Mouse (Mus musculus): Measurements from ENCODE around the gene Med16.

Med16 gene

DNA sequence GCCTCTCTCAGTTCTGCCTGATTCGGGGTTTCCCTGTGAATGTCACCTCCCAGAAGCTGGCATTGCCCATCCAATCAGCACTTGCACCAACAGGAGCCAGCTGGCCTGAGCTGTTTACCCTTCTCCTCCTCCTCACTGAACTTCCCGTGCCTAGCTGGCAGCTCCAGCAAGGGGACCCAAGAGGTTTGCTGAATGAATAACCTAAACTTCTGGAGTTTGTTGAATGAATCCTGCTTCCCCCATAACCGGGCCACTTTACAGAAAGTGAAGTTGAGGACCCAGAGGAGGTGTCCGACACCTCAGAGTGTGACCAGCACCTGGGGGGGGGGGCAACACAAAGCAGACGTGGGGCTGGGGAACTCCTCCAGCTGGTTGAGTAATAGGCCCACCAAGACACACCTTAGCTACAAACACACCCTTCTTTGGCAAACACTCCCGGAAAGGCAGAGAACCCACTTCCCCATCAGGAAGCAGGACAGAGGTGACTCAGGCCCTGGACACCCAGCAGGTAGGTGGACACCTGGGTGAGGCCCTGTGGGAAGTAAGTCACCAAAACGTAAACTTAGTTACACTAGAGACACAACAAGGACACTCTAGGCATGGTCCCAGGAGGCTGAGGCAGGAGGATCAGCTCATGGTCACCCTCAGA is 6.3 kb upstream of the Med16 start:
- no peak for TF ChIP-seq GATA4 (IDR thresholded peaks at IDR 0.05; ENCODE audit: insufficient replicate concordance, low read length)

- TF ChIP-seq GATA4 (IDR thresholded peaks at IDR 0.05; ENCODE audit: insufficient replicate concordance, low read length) = no peak
Observed at GRCm38 (mm10) chr10:79914131-79914947, 5.6 kb upstream of the Med16 start.

DNA sequence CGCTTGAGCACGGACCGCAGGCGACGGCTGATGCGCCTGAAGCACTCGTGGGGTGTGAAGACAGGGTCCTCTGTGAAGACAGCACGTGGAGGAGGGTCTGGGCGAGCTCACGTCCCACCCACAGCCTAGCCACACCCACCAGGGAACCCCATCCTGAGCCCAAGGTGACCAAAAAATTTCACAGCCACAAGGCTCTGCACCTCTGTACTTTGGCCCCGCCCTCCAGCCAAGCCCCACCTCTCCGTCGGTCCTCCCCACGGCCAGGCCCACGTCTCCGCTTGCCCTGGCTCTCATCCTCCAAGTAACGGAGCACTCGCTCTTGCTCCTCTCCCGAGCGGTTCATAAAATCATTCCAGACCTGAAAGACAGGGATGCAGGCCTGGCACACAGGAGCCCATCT is 3.7 kb upstream of the Med16 start:
- TF ChIP-seq GATA4 (IDR thresholded peaks at IDR 0.05; ENCODE audit: insufficient replicate concordance, low read length) = no peak

GRCm38 (mm10) chr10:79910556-79910955 is 1.8 kb upstream of the Med16 start, which contains the start of gene Gm26602:
TSS of gene Gm26602 (plus strand) at chr10:79910856.
- no peak for TF ChIP-seq GATA4 (IDR thresholded peaks at IDR 0.05; ENCODE audit: insufficient replicate concordance, low read length)

DNA sequence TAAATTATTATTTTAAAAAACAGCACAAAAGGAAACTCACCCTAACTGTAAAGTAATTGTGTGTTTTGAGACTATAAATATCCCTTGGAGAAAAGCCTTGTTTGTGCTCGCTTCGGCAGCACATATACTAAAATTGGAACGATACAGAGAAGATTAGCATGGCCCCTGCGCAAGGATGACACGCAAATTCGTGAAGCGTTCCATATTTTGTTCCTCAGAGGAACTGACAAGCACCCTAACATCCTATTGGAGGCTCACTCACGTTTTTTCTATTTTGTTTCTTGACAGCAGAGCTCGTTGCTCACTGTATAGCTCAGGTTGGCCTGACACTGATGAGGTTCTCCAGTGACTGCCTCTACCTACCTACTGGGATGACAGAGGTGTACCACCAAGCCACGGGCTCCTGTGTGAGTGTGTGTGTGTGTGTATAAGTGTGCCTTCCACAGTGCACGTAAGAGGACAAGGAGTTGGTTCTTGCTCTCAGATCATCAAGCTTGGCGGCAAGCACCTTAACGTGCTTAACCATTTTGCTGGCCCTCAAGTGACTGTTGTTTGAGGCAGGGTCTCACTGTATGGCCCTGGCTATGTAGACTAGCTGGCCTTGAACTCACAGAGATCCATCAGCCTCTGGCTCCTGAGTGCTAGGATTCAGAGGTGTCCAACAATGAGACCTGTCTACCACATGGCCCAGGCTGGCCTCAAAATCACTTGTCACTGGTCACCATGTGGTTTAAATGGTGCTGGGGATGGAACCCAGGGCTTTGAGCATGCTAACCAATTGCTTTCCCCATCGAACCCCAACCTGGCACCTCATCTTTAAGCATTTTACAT is 584 bp upstream of the Med16 start:
- no peak; the same call in 1 of the 2 replicates for TF ChIP-seq GATA4 (IDR thresholded peaks at IDR 0.05; ENCODE audit: insufficient replicate concordance, low read length)

GRCm38 (mm10) chr10:79907415-79907814 is 1.3 kb downstream of the Med16 start:
- no peak for TF ChIP-seq GATA4 (IDR thresholded peaks at IDR 0.05; ENCODE audit: insufficient replicate concordance, low read length)

- no peak for TF ChIP-seq GATA4 (IDR thresholded peaks at IDR 0.05; ENCODE audit: insufficient replicate concordance, low read length)
Observed at GRCm38 (mm10) chr10:79906712-79907111, 2.0 kb downstream of the Med16 start.

- TF ChIP-seq GATA4 (IDR thresholded peaks at IDR 0.05; ENCODE audit: insufficient replicate concordance, low read length) = no peak
Observed at GRCm38 (mm10) chr10:79900951-79901410, 7.7 kb downstream of the Med16 start.

DNA sequence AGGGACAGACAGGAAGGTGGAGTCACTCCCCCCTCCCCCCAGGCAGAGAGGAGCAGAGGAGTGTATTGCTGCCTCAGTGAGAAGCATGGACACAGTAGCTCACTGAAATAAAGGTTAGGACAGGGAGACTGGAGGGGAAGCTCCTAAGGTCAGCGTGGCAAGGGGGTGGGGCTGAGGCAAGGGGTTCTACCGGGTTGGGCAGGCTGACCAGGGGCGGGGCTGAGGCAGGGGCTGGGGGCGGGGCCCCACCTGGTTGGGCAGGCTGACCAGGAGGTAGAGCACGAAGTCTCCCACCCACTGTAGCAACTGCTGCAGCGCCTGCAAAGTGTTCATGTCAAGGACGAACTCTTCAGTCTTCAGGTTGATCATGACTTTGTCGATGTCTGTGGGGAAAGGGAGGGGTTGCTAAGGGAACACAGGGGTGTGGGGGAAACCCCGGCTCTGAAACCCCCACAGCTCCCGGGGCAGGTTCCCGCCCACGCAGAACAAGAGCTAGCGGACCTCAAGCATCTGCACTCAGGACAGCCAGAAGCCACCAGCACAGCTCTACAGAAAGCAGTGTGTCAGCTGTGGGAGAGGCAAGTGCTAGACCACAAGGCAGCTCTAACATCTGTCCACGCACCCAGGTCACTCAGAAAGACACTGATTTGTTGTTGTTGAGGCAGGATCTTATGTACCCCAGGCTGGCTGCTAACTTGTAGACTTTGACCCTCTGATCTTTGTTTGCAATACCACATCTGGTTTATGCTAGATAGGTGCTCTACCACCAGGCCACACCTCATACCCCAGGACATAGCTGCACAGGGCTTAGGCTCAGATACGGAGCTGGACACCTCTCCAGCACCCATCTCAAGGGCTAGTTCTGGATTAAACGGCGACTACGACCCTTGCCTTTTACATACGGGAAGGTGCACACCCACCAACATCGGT is 11.1 kb downstream of the Med16 start:
- TF ChIP-seq GATA4 (IDR thresholded peaks at IDR 0.05; ENCODE audit: insufficient replicate concordance, low read length) = no peak

GRCm38 (mm10) chr10:79896814-79897213 is 11.9 kb downstream of the Med16 start:
- no peak for TF ChIP-seq GATA4 (IDR thresholded peaks at IDR 0.05; ENCODE audit: insufficient replicate concordance, low read length)

- no peak for TF ChIP-seq GATA4 (IDR thresholded peaks at IDR 0.05; ENCODE audit: insufficient replicate concordance, low read length)
Observed at GRCm38 (mm10) chr10:79896306-79896705, 12.4 kb downstream of the Med16 start.

GRCm38 (mm10) chr10:79890670-79891069 is 18.1 kb downstream of the Med16 start, which contains the start of gene Cfd:
TSS of gene Cfd (plus strand) at chr10:79890853.
- TF ChIP-seq GATA4 (IDR thresholded peaks at IDR 0.05; ENCODE audit: insufficient replicate concordance, low read length) = no peak

GRCm38 (mm10) chr10:79889386-79889785 is 19.3 kb downstream of the Med16 start:
- no peak for TF ChIP-seq GATA4 (IDR thresholded peaks at IDR 0.05; ENCODE audit: insufficient replicate concordance, low read length)

DNA sequence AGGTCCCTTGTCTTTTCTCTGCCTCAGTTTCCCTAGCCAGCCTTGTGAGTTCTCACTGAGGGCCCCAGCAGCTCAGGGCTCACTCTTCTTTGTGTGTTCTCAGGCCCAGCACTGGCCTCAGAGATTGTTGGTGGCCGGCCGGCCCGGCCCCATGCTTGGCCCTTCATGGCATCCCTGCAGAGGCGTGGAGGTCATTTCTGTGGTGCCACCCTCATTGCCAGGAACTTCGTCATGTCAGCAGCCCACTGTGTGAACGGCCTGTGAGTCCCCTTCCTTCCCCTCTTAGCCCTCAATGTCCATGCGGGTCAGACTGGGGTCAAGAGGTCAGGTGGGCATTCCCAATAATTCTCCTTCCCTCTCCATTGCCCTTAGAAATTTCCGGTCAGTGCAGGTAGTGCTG is 22.1 kb downstream of the Med16 start:
- no peak for TF ChIP-seq GATA4 (IDR thresholded peaks at IDR 0.05; ENCODE audit: insufficient replicate concordance, low read length)
